Mouse (Mus musculus): Measurements from ENCODE around the gene Herc1. TPM values are rescaled to one million over a fixed set of nuclear protein-coding genes. Genes with fewer than 3 reads are reported as not detected.

Gene Herc1
- 23.8 TPM for polyA plus RNA-seq (2014; fragmentation: Illumina TruSeq; extraction: RNeasy Lipid Tissue Mini Kit (QIAGEN cat#74804); ENCODE audit: low read depth, low replicate concordance)

GRCm38 (mm10) chr9:66349860-66350787, at the start of gene Herc1:
Gene Herc1, plus strand, starts transcription at chr9:66350450.

GRCm38 (mm10) chr9:66514256-66514770, 164.1 kb downstream of the Herc1 start, which contains the start of gene Fbxl22:
Gene Fbxl22, minus strand, starts transcription at chr9:66514593.

Other genes starting within 250 kb of the Herc1 start
- 158 TPM for gene Snx1, start 223.9 kb upstream of the Herc1 start, polyA plus RNA-seq (2014; fragmentation: Illumina TruSeq; extraction: RNeasy Lipid Tissue Mini Kit (QIAGEN cat#74804); ENCODE audit: low read depth, low replicate concordance)
- 126 TPM for gene Ciao2a, start 223.8 kb upstream of the Herc1 start, polyA plus RNA-seq (2014; fragmentation: Illumina TruSeq; extraction: RNeasy Lipid Tissue Mini Kit (QIAGEN cat#74804); ENCODE audit: low read depth, low replicate concordance)
- 10.7 TPM for gene Dapk2, start 192.2 kb upstream of the Herc1 start, polyA plus RNA-seq (2014; fragmentation: Illumina TruSeq; extraction: RNeasy Lipid Tissue Mini Kit (QIAGEN cat#74804); ENCODE audit: low read depth, low replicate concordance)
- gene Fbxl22, start 164.1 kb downstream of the Herc1 start, polyA plus RNA-seq (2014; fragmentation: Illumina TruSeq; extraction: RNeasy Lipid Tissue Mini Kit (QIAGEN cat#74804); ENCODE audit: low read depth, low replicate concordance) = 0.61 TPM
- gene Usp3, start 242.7 kb downstream of the Herc1 start, polyA plus RNA-seq (2014; fragmentation: Illumina TruSeq; extraction: RNeasy Lipid Tissue Mini Kit (QIAGEN cat#74804); ENCODE audit: low read depth, low replicate concordance) = 118 TPM